Mouse (Mus musculus): ENCODE results near the gene Ccnt1. TPM values are rescaled to one million over a fixed set of nuclear protein-coding genes. Genes with fewer than 3 reads are reported as not detected.

Ccnt1 gene
- polyA plus RNA-seq, 1 experiment, result 109 TPM

- 52% methylated on average over 13 of the region's 13 CpGs for WGBS
- TF ChIP-seq POLR2A (IDR thresholded peaks at IDR 0.05; ENCODE audit: insufficient read depth, low read depth, low read length), result no peak
- no peak for TF ChIP-seq CTCF (IDR thresholded peaks at IDR 0.05; ENCODE audit: insufficient read depth, low read depth, low read length)
- H3K27ac ChIP-seq (ENCODE audit: insufficient read depth, low read depth, low read length), result no peak overlapping the region
- no peak overlapping the region for H3K4me3 ChIP-seq (ENCODE audit: insufficient read depth, low read depth, low read length)
- peaks cover 3% of the 10 kb centered on the region; the same call in 1 of the 2 replicates for H3K4me1 ChIP-seq (ENCODE audit: control insufficient read depth, insufficient read depth, low read length)
These were observed 59.3 kb downstream of the Ccnt1 start for GRCm38 (mm10) chr15:98511386-98511928.

DNA sequence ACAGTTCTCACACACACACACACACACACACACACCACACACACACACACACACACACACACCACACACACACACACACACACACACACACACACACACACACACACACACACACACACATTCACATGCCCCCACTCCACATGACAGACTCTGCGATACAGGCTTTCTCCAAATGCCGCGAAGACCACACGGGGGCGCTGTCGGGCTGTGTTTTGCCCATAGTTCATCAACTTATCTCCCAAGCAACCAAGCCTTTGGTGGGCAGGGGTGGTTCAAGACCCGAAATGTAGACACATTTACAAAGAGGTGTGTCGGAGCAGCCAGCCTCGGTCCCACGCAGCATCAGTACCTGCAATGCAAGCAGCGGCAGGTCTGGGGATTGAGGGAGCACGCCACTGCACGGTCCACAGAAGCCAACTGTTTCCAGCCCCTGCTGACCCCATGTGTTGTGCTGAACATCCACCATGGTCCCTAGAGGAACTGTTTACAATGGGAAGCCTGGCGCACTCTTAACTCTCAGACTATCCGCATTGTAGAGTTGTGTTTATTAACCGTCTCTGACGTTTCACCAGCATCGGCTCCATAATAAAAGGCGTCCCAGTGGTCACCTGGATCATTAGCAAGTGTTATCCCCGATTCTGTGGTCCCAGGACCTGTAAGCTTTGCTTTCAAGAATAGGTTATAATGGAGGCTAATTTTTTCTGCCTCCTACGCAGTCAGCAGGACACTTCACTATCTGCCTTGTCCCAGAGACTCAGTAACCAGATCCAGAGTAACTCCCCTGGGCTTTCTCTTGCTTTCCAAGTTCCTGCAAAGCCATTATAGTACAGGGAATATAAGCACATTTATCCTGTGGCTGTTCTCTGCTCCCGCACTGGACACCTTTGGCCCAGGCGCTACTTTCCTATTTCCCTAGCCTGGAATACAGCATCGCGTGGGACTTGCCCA is 60.0 kb downstream of the Ccnt1 start:
- Histone ChIP-seq H3K27ac (ENCODE audit: insufficient read depth, low read depth, low read length) (no peak overlapping the region), H3K4me3 (ENCODE audit: insufficient read depth, low read depth, low read length) (peak overlapping the region; percentile 23), H3K4me1 (ENCODE audit: control insufficient read depth, insufficient read depth, low read length) (peaks cover 3% of the 10 kb centered on the region; the same call in 1 of the 2 replicates)
- TF ChIP-seq CTCF (IDR thresholded peaks at IDR 0.05; ENCODE audit: insufficient read depth, low read depth, low read length), result peak; percentile 68; the same call in 1 of the 2 replicates
- no peak for TF ChIP-seq POLR2A (IDR thresholded peaks at IDR 0.05; ENCODE audit: insufficient read depth, low read depth, low read length)
- WGBS, result 31% methylated on average over 25 of the region's 25 CpGs

DNA sequence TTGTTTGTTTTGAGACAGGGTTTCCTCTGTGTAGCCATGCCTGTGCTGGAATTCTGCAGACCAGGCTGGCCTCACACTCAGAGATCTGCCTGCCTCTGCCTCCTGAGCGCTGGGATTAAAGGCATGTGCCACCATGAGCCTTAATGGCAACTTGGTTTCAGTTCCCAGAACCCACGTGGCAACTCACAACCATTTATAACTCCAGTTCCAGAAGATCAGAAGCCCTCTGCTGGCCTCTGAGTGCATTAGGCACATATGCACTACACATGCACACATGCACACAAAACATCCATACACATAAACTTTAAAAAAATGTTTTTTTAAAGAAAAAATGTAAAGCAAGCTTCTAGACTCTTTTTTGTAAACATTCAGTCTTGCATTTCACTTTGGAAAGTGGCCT is 61.3 kb downstream of the Ccnt1 start:
- Histone ChIP-seq H3K4me3 (ENCODE audit: insufficient read depth, low read depth, low read length) (no peak overlapping the region), H3K27ac (ENCODE audit: insufficient read depth, low read depth, low read length) (no peak overlapping the region), H3K4me1 (ENCODE audit: control insufficient read depth, insufficient read depth, low read length) (peaks cover 3% of the 10 kb centered on the region; the same call in 1 of the 2 replicates)
- 63% methylated on average over 2 of the region's 2 CpGs for WGBS
- TF ChIP-seq CTCF (IDR thresholded peaks at IDR 0.05; ENCODE audit: insufficient read depth, low read depth, low read length) (no peak), POLR2A (IDR thresholded peaks at IDR 0.05; ENCODE audit: insufficient read depth, low read depth, low read length) (no peak)

DNA sequence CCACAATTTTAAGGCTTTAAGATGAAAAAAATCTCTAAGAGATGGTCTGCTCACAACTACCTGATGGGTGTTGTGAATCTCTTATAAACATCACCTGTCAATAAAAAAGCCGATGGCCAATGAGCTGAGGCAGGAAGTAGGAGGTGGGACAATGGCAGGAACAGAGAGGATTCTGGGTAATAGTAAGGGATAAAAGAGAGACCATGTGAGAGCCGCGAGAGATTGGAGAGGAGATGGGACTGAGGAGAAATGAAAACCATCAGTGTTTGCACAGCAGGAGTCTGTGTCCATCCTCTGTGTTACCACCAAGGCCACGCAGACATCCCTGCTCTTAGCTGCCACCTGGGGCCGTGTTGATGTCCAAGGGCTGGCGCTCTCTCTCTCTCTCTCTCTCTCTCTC is 63.4 kb downstream of the Ccnt1 start:
- H3K4me1 ChIP-seq (ENCODE audit: control insufficient read depth, insufficient read depth, low read length), result peaks cover 3% of the 10 kb centered on the region; the same call in 1 of the 2 replicates
- H3K4me3 ChIP-seq (ENCODE audit: insufficient read depth, low read depth, low read length), result no peak overlapping the region
- WGBS, result 94% methylated on average over 6 of the region's 6 CpGs
- H3K27ac ChIP-seq (ENCODE audit: insufficient read depth, low read depth, low read length), result no peak overlapping the region
- no peak for TF ChIP-seq CTCF (IDR thresholded peaks at IDR 0.05; ENCODE audit: insufficient read depth, low read depth, low read length)
- no peak for TF ChIP-seq POLR2A (IDR thresholded peaks at IDR 0.05; ENCODE audit: insufficient read depth, low read depth, low read length)

DNA sequence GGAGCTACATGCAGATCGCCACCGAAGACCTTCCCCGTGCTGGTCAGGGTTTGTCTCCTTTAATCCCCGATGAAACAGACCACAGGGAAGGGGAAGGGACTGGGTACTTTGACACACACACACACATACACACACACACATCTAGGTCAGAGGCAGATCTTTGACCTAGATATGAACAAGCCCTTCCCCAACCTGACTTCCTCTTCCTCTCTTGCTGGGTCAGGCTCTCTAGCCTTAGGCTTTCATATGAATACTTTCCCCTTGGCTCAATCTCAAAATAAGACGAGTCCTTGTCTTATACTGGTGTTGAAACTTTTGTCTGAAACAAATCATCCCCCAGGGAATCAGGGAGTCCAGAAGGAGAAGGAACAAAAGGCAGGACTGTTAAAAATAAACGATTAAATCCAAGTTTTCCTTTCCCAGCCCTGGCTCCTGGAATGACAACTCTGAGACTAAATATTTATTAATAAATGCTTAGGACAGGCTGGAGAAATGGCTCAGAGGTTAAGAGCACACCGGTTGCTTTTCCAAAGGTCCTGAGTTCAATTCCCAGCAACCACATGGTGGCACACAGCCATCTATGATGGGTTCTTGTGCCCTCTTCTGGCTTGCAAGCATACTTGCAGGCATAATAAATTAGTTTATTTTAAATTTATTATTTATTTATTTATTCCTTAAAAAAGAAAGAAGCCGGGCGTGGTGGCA is 64.3 kb downstream of the Ccnt1 start:
- WGBS, result 81% methylated on average over 9 of the region's 9 CpGs
- H3K4me1 ChIP-seq (ENCODE audit: control insufficient read depth, insufficient read depth, low read length), result peaks cover 4% of the 10 kb centered on the region
- no peak overlapping the region for H3K4me3 ChIP-seq (ENCODE audit: insufficient read depth, low read depth, low read length)
- TF ChIP-seq CTCF (IDR thresholded peaks at IDR 0.05; ENCODE audit: insufficient read depth, low read depth, low read length) (no peak), POLR2A (IDR thresholded peaks at IDR 0.05; ENCODE audit: insufficient read depth, low read depth, low read length) (no peak)
- H3K27ac ChIP-seq (ENCODE audit: insufficient read depth, low read depth, low read length), result no peak overlapping the region

- no peak overlapping the region for H3K4me3 ChIP-seq (ENCODE audit: insufficient read depth, low read depth, low read length)
- 16% methylated on average over 18 of the region's 18 CpGs for WGBS
- TF ChIP-seq CTCF (IDR thresholded peaks at IDR 0.05; ENCODE audit: insufficient read depth, low read depth, low read length) (peak; percentile 79), POLR2A (IDR thresholded peaks at IDR 0.05; ENCODE audit: insufficient read depth, low read depth, low read length) (no peak)
- peaks cover 3% of the 10 kb centered on the region; the same call in 1 of the 2 replicates for H3K4me1 ChIP-seq (ENCODE audit: control insufficient read depth, insufficient read depth, low read length)
- H3K27ac ChIP-seq (ENCODE audit: insufficient read depth, low read depth, low read length), result no peak overlapping the region
These were observed 66.2 kb downstream of the Ccnt1 start for GRCm38 (mm10) chr15:98504514-98504913.

DNA sequence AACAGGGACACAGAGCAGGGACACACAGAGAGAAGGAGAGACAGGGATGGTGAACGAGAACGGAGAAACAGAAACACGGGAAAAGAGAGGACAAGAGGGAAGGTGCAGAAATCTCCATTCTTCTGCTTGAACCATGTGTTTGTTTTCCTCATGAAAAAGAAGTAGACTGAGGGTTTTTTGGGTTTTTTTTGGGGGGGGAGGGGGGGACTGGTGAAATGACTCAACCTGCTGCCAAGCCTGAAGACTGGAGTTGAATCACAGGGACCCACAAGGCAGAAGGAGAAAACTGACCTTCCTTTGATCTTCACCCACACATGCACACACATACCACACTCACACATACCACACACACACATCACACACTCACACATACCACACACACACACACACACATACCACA is 67.4 kb downstream of the Ccnt1 start:
- TF ChIP-seq CTCF (IDR thresholded peaks at IDR 0.05; ENCODE audit: insufficient read depth, low read depth, low read length) (no peak), POLR2A (IDR thresholded peaks at IDR 0.05; ENCODE audit: insufficient read depth, low read depth, low read length) (no peak)
- Histone ChIP-seq H3K4me3 (ENCODE audit: insufficient read depth, low read depth, low read length) (no peak overlapping the region), H3K27ac (ENCODE audit: insufficient read depth, low read depth, low read length) (no peak overlapping the region), H3K4me1 (ENCODE audit: control insufficient read depth, insufficient read depth, low read length) (peaks cover 3% of the 10 kb centered on the region; the same call in 1 of the 2 replicates)
- WGBS, result 93% methylated on average over 3 of the region's 3 CpGs

- no peak overlapping the region for H3K27ac ChIP-seq (ENCODE audit: insufficient read depth, low read depth, low read length)
- no peak overlapping the region for H3K4me3 ChIP-seq (ENCODE audit: insufficient read depth, low read depth, low read length)
- peaks cover 3% of the 10 kb centered on the region; the same call in 1 of the 2 replicates for H3K4me1 ChIP-seq (ENCODE audit: control insufficient read depth, insufficient read depth, low read length)
- no peak for TF ChIP-seq POLR2A (IDR thresholded peaks at IDR 0.05; ENCODE audit: insufficient read depth, low read depth, low read length)
- TF ChIP-seq CTCF (IDR thresholded peaks at IDR 0.05; ENCODE audit: insufficient read depth, low read depth, low read length), result no peak
- 89% methylated on average over 17 of the region's 17 CpGs for WGBS
These were observed 73.1 kb downstream of the Ccnt1 start for GRCm38 (mm10) chr15:98497631-98498030.
